Mouse (Mus musculus) layer of hippocampus, postnatal 10 days (tissue): ENCODE data around the gene Pygl. TPM values are rescaled to one million over a fixed set of nuclear protein-coding genes. Genes with fewer than 3 reads are reported as not detected.

Experiments used
- DNase-seq, 2 experiments: peaks; one replicate each; pipeline ENCODE4 v3.0.0; 2021; ENCODE audit warnings: low spot score in 2 of 2
- long read RNA-seq: library from polyadenylated mRNA; stranded (forward); transcript quantifications from one replicate; pipeline ENCODE4 v2.0.0, GENCODE M21; 2023
- total RNA-seq, 2 experiments: library from RNA; stranded (reverse); gene quantifications; 2 replicates each; pipeline ENCODE4 v1.2.3; 2021

Pygl gene
- total RNA-seq: 1 to 10 TPM; 4.2 to 5.3 TPM
- long read RNA-seq, partial matches to known transcripts: 0 of 2 reads
- long read RNA-seq, other reads (novel, unspliced or antisense): 0 of 2 reads

DNA sequence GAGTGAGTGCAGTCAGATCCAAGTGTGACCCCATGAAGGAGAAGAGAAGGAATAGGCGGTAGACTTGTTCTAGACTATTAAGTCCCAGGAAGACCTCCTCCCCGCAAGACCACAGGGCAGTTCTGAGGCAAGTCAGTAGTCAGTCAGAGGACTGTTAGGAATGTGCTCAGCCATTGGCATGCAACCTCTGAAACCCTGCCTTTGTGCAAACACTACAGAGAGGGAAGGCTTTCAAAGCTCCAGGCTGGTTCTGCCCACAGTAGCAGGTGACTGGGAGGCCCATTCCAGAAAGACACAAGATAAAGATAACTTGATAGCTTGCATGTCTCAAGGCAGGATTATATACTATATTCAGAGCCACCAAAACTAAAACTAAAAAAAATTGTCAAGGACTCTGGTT is at the start of gene Pygl:
Pygl (minus strand) TSS at position 195 of the 400 bp plus-strand sequence.
- DNase-seq: no peak

DNA sequence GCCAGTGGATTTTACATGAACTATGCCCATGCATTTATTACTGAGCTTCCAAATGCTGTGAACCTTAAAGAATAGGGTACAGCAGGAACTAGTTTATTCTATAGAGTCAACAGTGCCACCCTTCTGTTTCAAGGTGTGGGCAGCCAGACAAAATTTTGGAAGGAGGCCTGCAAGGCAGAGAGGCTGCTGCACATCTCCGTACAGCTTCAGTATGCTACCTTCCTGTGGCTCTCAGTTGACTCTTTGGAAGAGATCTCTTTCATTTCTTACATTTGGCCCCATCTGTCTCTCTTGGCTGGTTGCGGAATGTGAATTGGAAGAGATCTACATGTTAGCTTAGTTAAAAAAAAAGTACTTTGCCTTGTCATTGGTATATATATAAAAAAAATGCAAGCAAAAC is 49.6 kb upstream of the Pygl start:
- no peak for DNase-seq

DNA sequence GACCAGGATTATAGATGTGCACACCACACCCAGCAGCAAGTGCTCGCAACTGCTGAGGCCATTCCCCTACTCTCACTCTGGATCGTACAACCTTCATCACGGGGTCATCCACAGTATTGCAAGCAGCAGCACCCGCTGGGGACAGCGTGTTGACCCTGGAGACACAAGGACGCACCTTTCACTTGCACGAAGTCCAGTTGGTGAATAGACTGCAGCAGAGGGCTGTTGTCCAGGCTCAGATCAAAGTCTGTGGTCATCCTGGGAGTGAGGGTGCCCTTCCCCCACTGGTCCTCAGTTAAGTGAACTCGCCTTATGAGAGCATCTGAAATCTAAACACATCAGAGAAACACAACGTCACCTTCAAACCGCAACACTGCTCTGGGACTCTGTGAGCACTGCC is 49.1 kb upstream of the Pygl start:
- DNase-seq: no peak

- no peak for DNase-seq
Observed at GRCm38 (mm10) chr12:70277071-70277939, 46.0 kb upstream of the Pygl start.

- DNase-seq: no peak
Observed at GRCm38 (mm10) chr12:70269724-70270123, 38.4 kb upstream of the Pygl start.

DNA sequence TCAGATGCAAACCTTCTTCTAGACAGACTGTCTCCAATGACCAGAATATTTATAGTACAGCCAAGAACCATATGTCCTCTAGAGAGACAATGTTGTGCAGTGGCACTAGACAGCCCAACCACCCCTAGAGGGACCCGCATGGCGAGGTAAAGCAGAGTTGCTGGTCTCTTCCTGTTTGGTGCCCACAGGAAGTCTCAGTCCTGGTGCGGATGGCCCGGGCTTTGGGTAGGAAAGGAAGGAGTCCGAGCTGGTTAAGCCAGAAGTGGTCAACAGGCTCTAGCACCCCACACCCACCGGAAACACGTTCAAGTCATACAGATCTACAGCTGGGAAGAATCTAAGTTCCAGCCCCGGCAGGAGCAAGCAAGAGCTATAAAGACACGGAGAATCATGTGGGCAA is 36.0 kb upstream of the Pygl start:
- no peak for DNase-seq

DNA sequence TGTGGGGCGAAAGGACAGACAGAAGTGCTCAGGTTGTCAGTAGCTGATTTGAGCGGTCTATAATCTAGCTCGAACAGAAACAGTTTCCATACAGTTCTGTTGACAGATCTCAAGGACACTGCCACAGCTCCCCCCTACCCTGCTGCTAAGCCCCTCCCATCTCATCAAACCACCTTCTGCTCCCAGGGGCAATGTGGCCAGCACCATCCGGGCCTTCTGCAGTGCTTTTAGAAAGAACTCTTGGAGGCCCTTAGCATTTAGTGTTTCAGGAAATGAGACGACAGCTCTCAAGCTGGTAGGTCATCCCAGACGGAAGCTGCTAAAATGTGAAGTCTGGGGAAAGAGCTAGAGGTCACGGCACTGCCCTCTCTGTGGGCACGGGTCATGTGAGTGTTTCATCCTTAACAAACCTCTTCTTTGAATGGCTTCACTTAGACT is 35.2 kb upstream of the Pygl start:
- DNase-seq: no peak

GRCm38 (mm10) chr12:70263721-70264120 is 32.4 kb upstream of the Pygl start:
- no peak for DNase-seq

DNA sequence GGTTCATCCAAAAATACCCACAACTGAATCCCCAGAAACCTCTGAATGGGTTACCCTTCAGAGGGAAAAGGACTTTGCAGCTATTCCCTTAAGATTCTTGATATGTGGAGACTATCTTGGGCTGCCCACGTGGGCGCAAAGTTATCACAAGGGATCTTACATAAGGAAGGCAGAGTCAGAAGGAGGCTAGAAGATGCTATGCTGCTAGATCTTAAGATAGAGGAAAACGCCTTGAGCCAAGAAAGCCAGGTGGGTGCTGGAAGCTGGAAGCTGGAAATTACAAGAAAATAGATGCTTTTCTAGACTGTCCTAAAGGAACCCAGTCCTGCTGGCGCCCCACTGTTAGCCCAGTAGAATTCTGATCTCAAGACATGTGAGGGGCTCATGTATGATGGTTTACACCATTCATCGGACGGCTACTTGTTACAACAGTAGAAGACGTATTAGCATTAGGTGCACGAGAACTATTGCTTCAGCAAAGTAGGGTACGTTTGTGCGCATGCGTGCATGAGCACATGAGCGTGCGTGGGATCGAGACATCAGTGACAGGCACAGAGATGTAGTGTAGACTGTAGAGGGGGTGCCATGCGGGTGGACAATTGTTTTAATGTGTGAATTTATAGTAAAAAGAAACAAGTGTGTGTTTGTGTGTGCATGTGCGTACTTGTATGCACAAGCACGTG is 31.1 kb upstream of the Pygl start:
- no peak for DNase-seq

GRCm38 (mm10) chr12:70251210-70251884 is 20.1 kb upstream of the Pygl start:
- DNase-seq: no peak

DNA sequence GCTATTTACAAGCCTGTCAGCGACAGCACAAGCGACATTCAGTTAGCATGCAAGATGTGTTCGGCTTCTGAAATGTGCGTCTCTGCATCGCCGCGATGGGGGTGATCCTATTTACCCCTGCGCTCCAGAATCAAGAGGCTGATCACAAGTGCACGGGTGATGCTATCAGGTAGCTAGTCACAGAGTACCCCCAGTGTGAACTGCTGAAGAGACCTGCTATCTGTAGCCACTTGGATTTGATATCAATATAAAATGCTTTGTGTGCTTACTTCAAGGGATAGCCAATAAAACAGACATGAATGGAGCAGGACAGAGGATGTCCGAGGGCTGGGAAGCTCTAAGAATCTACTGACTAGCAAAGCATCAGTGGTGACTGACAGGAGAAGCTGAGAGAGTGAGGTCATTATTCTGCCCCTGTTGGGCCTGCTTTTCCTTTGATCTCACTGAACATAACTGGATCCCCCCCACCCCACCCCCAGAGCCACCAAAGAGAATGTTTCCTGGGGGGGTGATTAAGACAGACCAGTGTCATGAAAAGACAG is 18.4 kb upstream of the Pygl start:
- DNase-seq: no peak

GRCm38 (mm10) chr12:70247683-70248474 is 16.6 kb upstream of the Pygl start:
- DNase-seq: no peak

DNA sequence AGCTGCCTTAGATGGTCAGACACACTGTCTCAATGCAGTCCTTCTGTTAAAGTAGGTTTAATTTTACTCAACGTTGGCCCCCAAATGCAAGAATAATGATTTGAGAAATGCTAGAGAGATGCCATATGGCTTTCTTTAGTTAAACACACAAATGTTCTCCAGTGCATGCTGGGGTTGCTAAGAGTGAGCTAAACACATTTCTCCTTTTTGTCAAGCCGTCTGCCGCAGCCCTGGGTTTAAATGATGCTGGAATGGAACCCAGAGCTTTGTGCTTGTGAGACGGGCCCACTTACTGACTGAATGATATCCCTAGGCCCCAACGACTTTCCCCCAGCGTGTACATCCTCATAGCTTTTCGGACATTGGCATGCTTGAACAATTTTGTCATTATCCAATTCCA is 11.3 kb upstream of the Pygl start:
- no peak for DNase-seq

GRCm38 (mm10) chr12:70239741-70240140 is 8.5 kb upstream of the Pygl start:
- DNase-seq: no peak

DNA sequence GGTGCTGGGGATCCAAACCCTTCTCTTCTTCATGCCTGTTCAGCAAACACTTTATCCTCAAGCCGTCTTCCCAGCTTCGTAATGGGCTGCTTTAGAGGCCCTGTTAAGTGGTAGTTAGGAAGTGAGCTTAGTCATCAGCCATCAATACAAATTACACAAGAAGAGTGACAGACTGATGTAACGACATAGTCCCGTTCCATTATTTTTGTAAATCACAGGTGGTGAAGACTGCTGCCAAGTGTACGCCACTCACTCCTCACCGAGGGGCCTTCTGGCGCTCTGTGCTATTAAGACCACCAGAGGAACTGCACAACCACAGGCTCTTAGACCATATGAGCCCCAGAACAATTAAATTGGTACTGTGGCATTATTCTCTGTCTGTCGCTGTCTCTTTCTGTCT is 7.3 kb upstream of the Pygl start:
- no peak for DNase-seq

DNA sequence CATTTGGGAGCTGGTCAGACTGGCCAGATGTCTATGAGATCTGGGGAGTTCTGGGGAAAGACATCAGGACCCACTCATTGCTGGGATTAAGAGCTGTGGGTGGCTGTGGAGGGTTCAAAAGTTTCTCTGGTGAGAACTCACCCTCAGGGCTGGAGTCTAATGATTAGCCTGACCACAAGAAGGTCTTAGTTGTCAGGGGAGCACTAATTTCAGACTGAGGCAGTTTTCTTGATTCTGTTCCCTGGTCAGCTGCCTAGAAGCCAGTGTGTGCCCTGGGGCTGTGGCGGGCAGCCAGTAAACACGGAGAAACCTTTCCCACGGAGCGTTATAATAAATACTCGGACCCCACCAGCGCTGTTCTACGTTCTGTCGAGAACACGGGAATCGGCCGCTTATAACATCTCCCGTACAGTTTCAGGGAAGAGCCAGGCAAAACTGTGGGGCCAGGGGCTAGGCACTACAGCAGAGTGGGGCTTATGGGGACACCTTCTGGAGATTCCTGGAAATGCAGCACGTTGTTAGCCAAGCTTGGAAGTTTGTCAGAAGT is 3.7 kb upstream of the Pygl start:
- DNase-seq: peak; percentile 84 to 85

GRCm38 (mm10) chr12:70234411-70234810 is 3.1 kb upstream of the Pygl start:
- peak in 1 of 2 experiments; percentile 55 for DNase-seq

DNA sequence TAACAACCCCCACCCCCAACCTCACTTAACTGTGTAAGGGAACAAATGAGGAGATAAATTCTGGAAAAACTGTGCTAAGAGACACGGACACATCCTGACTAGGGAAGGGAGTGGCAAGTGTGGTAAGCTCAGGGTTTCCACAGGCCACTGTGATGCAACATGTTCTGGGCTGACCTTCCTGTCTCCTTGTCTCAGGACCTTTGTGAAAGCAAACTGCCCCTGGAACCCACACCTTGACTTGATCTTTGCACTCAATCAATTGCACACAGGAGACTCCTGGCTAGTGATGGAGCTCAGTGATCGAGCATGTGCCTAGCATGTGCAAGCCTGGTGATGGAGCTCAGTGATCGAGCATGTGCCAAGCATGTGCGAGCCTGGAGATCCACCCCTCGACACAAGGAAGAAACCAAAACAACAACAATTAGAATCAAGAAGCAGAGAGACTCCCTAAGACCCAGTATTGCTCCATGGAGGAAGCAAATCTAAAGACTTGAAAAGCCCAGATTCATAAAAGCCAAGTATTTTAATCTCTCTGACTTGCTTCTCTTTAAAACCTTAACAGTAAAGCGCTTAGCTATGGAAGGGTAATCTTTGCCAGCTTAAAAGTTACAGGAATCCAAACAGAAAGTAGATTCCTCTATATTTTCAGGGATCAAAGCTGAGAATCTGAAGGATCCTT is 2.5 kb upstream of the Pygl start:
- no peak for DNase-seq

DNA sequence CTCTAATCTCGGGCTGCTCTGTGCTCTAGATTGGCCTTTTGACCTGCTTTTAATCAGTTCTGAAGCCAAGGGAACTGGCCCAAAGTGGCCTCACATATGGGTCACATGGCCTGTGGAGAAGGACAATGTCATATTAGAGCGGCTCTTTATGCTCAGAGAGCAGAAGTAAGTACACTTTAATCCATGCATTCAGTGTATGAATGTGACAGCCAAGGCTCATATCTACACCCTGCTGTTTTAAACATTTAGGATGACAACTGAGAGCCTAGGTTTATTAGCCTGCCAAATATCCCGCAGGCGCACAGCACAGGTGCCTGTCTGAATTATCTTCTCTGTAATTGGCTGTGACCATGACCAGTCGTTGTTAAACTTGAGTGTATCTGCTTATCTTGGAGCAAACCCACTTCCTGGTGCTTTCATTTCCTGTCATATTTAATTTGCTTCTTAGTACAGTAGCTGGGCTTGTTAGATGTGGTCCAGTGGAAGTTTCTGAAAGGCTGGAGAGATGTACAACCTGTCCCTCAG is 794 bp upstream of the Pygl start:
- no peak for DNase-seq

GRCm38 (mm10) chr12:70228155-70228554 is 3.1 kb downstream of the Pygl start:
- no peak for DNase-seq
